ENCODE assay signal across 10 mouse cellular contexts in genomic region chr11:12205201-12206161, GRCm38 (mm10).
A peak's percentile ranks its signal among the peaks of the same experiment; 100 is the strongest.
DNase-seq lines count a peak whose midpoint lies in the region; ATAC-seq lines count a peak whose summit lies in the region.
"Had no signal": no experiment of that assay in that cellular context is flagged by ENCODE, and none has a peak within 500 bp of the region (broad histone marks: within the 10 kb centered on the region; RNA-seq: fewer than 3 reads in every experiment).

No protein-coding gene starts in this region.

- H3K27ac ChIP-seq in limb, embryonic 13.5 days, result peak overlapping the region; percentile 39; the same call in 1 of the 2 replicates
- H3K27ac ChIP-seq in limb, embryonic 10.5 days, result no peak overlapping the region
- H3K27ac ChIP-seq in heart, embryonic 13.5 days (replicated peaks), result peak overlapping the region; percentile 77
- H3K27ac ChIP-seq in liver, embryonic 15.5 days (replicated peaks), result peak overlapping the region; percentile 49
- H3K27ac ChIP-seq in forebrain, embryonic 11.5 days (ENCODE audit: low read depth, low read length), result no peak overlapping the region
- H3K27ac ChIP-seq in midbrain, embryonic 13.5 days, result no peak overlapping the region
- no peak overlapping the region for H3K27ac ChIP-seq in hindbrain, embryonic 11.5 days (ENCODE audit: low read depth, low read length)
- H3K27ac ChIP-seq: hindbrain, embryonic 12.5 days had no signal

- 63% methylated on average over 6 of the region's 6 CpGs for WGBS in limb, embryonic 13.5 days
- WGBS in limb, embryonic 10.5 days, result 76% methylated on average over 6 of the region's 6 CpGs
- WGBS in heart, embryonic 13.5 days, result 6% methylated on average over 6 of the region's 6 CpGs
- 16% methylated on average over 6 of the region's 6 CpGs for WGBS in liver, embryonic 15.5 days (ENCODE audit: insufficient replicate concordance)
- 68% methylated on average over 6 of the region's 6 CpGs for WGBS in forebrain, embryonic 11.5 days
- WGBS in midbrain, embryonic 13.5 days, result 77% methylated on average over 6 of the region's 6 CpGs
- WGBS in hindbrain, embryonic 11.5 days, result 75% methylated on average over 6 of the region's 6 CpGs

- H3K9me3 ChIP-seq in limb, embryonic 13.5 days, result no peaks in the 10 kb centered on the region
- H3K9me3 ChIP-seq in limb, embryonic 10.5 days (replicated peaks), result no peaks in the 10 kb centered on the region
- no peaks in the 10 kb centered on the region for H3K9me3 ChIP-seq in heart, embryonic 13.5 days
- H3K9me3 ChIP-seq in liver, embryonic 15.5 days (replicated peaks), result no peaks in the 10 kb centered on the region
- H3K9me3 ChIP-seq in forebrain, embryonic 11.5 days (ENCODE audit: control insufficient read depth, low read length), result no peaks in the 10 kb centered on the region
- no peaks in the 10 kb centered on the region for H3K9me3 ChIP-seq in midbrain, embryonic 13.5 days
- no peaks in the 10 kb centered on the region for H3K9me3 ChIP-seq in hindbrain, embryonic 11.5 days (ENCODE audit: control insufficient read depth, low read length)
- H3K9me3 ChIP-seq: hindbrain, embryonic 12.5 days had no signal

- no peak overlapping the region for H3K9ac ChIP-seq in limb, embryonic 13.5 days
- H3K9ac ChIP-seq in heart, embryonic 13.5 days, result no peak overlapping the region
- no peak overlapping the region for H3K9ac ChIP-seq in liver, embryonic 15.5 days
- no peak overlapping the region for H3K9ac ChIP-seq in forebrain, embryonic 11.5 days (ENCODE audit: low read length)
- no peak overlapping the region for H3K9ac ChIP-seq in midbrain, embryonic 13.5 days (replicated peaks)
- H3K9ac ChIP-seq in hindbrain, embryonic 11.5 days (ENCODE audit: low read depth, low read length), result no peak overlapping the region
- H3K9ac ChIP-seq: hindbrain, embryonic 12.5 days had no signal

- no peaks in the 10 kb centered on the region for H3K4me1 ChIP-seq in limb, embryonic 13.5 days
- H3K4me1 ChIP-seq in limb, embryonic 10.5 days, result no peaks in the 10 kb centered on the region
- H3K4me1 ChIP-seq in heart, embryonic 13.5 days, result peaks cover 25% of the 10 kb centered on the region
- H3K4me1 ChIP-seq in liver, embryonic 15.5 days (replicated peaks), result peaks cover 25% of the 10 kb centered on the region
- H3K4me1 ChIP-seq in forebrain, embryonic 11.5 days (replicated peaks; ENCODE audit: control insufficient read depth, insufficient read depth, low read length), result no peaks in the 10 kb centered on the region
- H3K4me1 ChIP-seq in midbrain, embryonic 13.5 days (replicated peaks), result no peaks in the 10 kb centered on the region
- H3K4me1 ChIP-seq in hindbrain, embryonic 11.5 days (replicated peaks; ENCODE audit: control insufficient read depth, insufficient read depth, low read length), result no peaks in the 10 kb centered on the region
- H3K4me1 ChIP-seq: hindbrain, embryonic 12.5 days had no signal

- no peak for DNase-seq in limb, embryonic 10.5 days (ENCODE audit: low spot score)
- peak; percentile 48 for DNase-seq in c-Kit-positive CD71-positive TER-119-positive erythroid progenitor cells, embryonic 14.5 days (ENCODE audit: low spot score)
- no peak for DNase-seq in forebrain, embryonic 11.5 days (ENCODE audit: low spot score)
- DNase-seq in hindbrain, embryonic 11.5 days (ENCODE audit: low spot score), result no peak
- DNase-seq: layer of hippocampus, postnatal 36 days had no signal

- no peaks in the 10 kb centered on the region for H3K27me3 ChIP-seq in limb, embryonic 13.5 days
- no peaks in the 10 kb centered on the region for H3K27me3 ChIP-seq in limb, embryonic 10.5 days (ENCODE audit: low read depth, poor library complexity, severe bottlenecking)
- H3K27me3 ChIP-seq in heart, embryonic 13.5 days (replicated peaks), result 0 out of 2 replicates have a peak, but pooled peaks cover 12% of the 10 kb centered on the region
- no peaks in the 10 kb centered on the region; the same call in 1 of the 2 replicates for H3K27me3 ChIP-seq in liver, embryonic 15.5 days
- H3K27me3 ChIP-seq in forebrain, embryonic 11.5 days (ENCODE audit: control insufficient read depth, insufficient read depth, low read length), result no peaks in the 10 kb centered on the region
- H3K27me3 ChIP-seq in midbrain, embryonic 13.5 days, result no peaks in the 10 kb centered on the region
- H3K27me3 ChIP-seq in hindbrain, embryonic 11.5 days (ENCODE audit: control insufficient read depth, insufficient read depth, low read length), result no peaks in the 10 kb centered on the region
- H3K27me3 ChIP-seq: hindbrain, embryonic 12.5 days had no signal

- no peak overlapping the region for H3K4me3 ChIP-seq in limb, embryonic 13.5 days
- H3K4me3 ChIP-seq in limb, embryonic 10.5 days, result no peak overlapping the region
- no peak overlapping the region for H3K4me3 ChIP-seq in heart, embryonic 13.5 days
- H3K4me3 ChIP-seq in liver, embryonic 15.5 days (replicated peaks), result no peak overlapping the region
- no peak overlapping the region for H3K4me3 ChIP-seq in forebrain, embryonic 11.5 days (ENCODE audit: low read depth, low read length)
- no peak overlapping the region for H3K4me3 ChIP-seq in midbrain, embryonic 13.5 days (replicated peaks)
- H3K4me3 ChIP-seq in hindbrain, embryonic 11.5 days (ENCODE audit: low read depth, low read length), result no peak overlapping the region
- H3K4me3 ChIP-seq: hindbrain, embryonic 12.5 days had no signal

- ATAC-seq in limb, embryonic 13.5 days (ENCODE audit: low FRiP score, low read depth), result peak; percentile 72
- ATAC-seq in heart, embryonic 13.5 days (ENCODE audit: extremely low read depth, insufficient number of reproducible peaks, low FRiP score, low TSS enrichment), result peak; percentile 76
- ATAC-seq in liver, embryonic 15.5 days (ENCODE audit: insufficient read depth), result peak; percentile 93
- ATAC-seq in forebrain, embryonic 11.5 days (replicated peaks; ENCODE audit: low FRiP score), result no peak
- ATAC-seq in midbrain, embryonic 13.5 days, result no peak
- no peak for ATAC-seq in hindbrain, embryonic 11.5 days (ENCODE audit: low FRiP score)

- H3K36me3 ChIP-seq in limb, embryonic 13.5 days, result no peaks in the 10 kb centered on the region
- H3K36me3 ChIP-seq in limb, embryonic 10.5 days, result no peaks in the 10 kb centered on the region
- H3K36me3 ChIP-seq in heart, embryonic 13.5 days, result no peaks in the 10 kb centered on the region
- no peaks in the 10 kb centered on the region for H3K36me3 ChIP-seq in liver, embryonic 15.5 days (replicated peaks)
- H3K36me3 ChIP-seq in forebrain, embryonic 11.5 days (ENCODE audit: control insufficient read depth, insufficient read depth, low read length), result no peaks in the 10 kb centered on the region
- H3K36me3 ChIP-seq in midbrain, embryonic 13.5 days, result no peaks in the 10 kb centered on the region
- no peaks in the 10 kb centered on the region for H3K36me3 ChIP-seq in hindbrain, embryonic 11.5 days (ENCODE audit: control insufficient read depth, insufficient read depth, low read length)
- H3K36me3 ChIP-seq: hindbrain, embryonic 12.5 days had no signal

- no peak overlapping the region for H3K4me2 ChIP-seq in limb, embryonic 13.5 days (replicated peaks)
- peak overlapping the region; percentile 42 for H3K4me2 ChIP-seq in heart, embryonic 13.5 days
- H3K4me2 ChIP-seq in liver, embryonic 15.5 days, result peak overlapping the region; percentile 39
- H3K4me2 ChIP-seq in forebrain, embryonic 11.5 days (ENCODE audit: low read depth, low read length, severe bottlenecking), result no peak overlapping the region
- H3K4me2 ChIP-seq in midbrain, embryonic 13.5 days (replicated peaks), result no peak overlapping the region
- H3K4me2 ChIP-seq in hindbrain, embryonic 11.5 days (replicated peaks; ENCODE audit: low read depth, low read length), result no peak overlapping the region
- H3K4me2 ChIP-seq: hindbrain, embryonic 12.5 days had no signal

Comparison
In these comparisons a context has a peak if more than half of its experiments do, and no peak if none do; other contexts are left out.
1. H3K27ac ChIP-seq: peak in limb, embryonic 13.5 days (single experiment), heart, embryonic 13.5 days (single experiment) and liver, embryonic 15.5 days (single experiment); none in limb, embryonic 10.5 days (single experiment), forebrain, embryonic 11.5 days (single experiment), midbrain, embryonic 13.5 days (single experiment) and hindbrain, embryonic 11.5 days (single experiment).
2. ATAC-seq: peak in limb, embryonic 13.5 days (single experiment), heart, embryonic 13.5 days (single experiment) and liver, embryonic 15.5 days (single experiment); none in forebrain, embryonic 11.5 days (single experiment), midbrain, embryonic 13.5 days (single experiment) and hindbrain, embryonic 11.5 days (single experiment).
3. H3K4me2 ChIP-seq: peak in heart, embryonic 13.5 days (single experiment) and liver, embryonic 15.5 days (single experiment); none in limb, embryonic 13.5 days (single experiment), forebrain, embryonic 11.5 days (single experiment), midbrain, embryonic 13.5 days (single experiment) and hindbrain, embryonic 11.5 days (single experiment).